Mouse (Mus musculus): Measurements from ENCODE around the gene Mapk8. TPM values are rescaled to one million over a fixed set of nuclear protein-coding genes. Genes with fewer than 3 reads are reported as not detected.

The Mapk8 gene
- total RNA-seq, 2 experiments from 2014 or later: 102 to 110 TPM

DNA sequence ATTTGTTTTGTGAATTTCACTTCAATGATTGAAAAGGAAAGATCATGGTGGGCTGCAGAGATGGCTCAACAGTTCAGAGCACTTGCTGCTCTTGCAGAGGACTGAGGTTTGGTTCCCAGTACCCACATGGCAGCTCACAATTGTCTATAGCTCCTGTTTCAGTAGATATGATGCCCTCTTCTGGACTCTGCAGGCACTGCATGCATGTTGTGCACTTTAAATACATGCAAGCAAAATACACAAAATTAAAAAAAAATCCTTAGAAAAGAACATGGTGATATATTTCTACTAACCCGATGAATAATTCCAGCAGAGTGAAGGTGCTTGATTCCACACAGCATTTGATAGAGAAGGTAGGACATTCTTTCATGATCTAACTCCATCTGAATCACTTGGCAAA, 44.6 kb downstream of the Mapk8 start:
- DNase-seq (ENCODE audit: low spot score in 2 of 2): no peak
- intact Hi-C loops (cut with DNase I): no loop called here

DNA sequence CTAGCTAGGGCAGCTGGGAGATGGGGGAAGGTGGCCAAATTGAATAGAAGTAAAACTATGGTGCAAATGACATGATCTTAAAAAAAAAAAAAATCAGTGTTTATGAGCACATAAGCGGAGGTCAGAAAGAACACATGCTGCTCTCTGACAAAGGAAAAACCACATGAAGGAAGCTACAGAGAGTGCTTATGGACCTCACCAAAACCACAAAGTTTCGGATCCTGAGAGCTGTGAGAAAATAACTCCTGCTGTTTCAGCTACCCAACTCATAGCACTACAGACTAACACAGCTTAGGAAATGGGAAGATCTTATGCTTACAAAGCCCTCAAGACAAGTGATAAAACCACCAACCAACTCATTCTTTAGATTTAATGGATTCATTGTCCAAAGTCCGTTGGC, 46.9 kb downstream of the Mapk8 start:
- intact Hi-C loops (cut with DNase I): no loop called here
- DNase-seq (ENCODE audit: low spot score in 2 of 2): no peak

DNA sequence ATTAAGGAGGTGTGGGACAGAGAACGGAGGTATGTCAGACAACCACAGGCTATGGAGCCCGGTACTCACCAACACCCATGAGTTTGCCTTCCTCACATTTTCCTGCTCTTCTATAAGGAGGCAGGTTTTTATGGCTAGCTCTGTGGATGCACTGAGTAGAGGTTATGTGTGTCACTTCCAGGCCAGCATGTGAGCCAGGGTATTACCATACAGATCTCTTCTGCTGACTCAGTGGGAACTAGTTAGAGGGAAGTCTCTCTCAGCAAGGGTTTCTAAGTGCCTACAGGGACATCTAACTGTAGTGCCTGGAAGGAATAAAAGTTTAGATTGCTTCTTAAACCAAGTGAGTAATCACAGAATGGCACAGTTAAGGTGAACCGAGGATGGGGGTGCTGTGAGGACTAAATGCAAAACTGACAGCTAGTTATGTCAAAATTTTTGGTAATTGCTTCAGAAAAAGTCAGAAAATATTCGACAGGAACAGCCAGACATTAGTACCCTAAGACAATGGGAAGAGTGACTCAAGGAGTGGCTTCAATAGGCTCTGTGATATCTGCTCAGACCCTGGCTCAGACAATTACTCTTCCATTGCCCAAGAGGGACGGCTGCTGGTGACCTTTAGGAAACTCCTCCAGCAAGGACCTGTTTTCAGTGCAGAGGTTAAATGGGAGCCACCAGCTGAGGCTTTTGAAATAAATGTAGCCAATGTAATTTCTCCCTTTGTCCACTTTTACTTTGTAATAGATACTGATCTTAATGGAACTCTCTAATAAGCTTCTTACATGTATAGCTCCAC, 48.7 kb downstream of the Mapk8 start:
- intact Hi-C loops (cut with DNase I): no loop called here
- DNase-seq (ENCODE audit: low spot score in 2 of 2): no peak

DNA sequence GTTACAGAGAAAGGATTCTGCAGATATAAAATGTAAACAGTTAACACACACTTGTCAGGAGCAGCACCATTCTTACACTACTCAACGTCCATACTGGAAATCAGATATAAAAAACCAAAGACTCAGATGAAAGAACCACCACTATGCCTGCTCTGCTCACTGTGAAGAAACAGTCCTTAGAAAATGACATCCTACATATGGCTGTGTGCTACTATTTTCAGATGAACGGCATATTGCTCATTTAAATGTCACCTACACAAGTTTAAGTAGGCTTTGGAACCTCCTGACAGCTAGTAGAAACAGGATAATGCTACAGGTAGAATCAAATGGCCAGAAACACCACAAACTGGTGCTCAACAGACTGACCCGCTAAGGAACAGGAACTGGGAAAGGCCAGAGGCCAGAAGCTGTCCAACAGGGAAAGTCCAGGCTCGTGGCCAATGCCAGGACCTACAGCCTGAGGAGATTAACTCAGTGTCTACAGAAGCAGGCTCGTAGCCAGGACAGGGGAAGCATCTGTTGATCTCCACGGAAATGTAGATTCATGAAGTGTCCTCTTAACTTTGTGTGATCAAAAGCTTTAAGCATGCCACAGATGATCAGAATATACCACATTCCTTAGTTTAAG, 66.0 kb downstream of the Mapk8 start:
- intact Hi-C loops (cut with DNase I): loop anchor here (10.0 kb wide), 1 partner anchor 154 kb away; no protein-coding TSS in a partner anchor
- DNase-seq (ENCODE audit: low spot score in 2 of 2): no peak

DNA sequence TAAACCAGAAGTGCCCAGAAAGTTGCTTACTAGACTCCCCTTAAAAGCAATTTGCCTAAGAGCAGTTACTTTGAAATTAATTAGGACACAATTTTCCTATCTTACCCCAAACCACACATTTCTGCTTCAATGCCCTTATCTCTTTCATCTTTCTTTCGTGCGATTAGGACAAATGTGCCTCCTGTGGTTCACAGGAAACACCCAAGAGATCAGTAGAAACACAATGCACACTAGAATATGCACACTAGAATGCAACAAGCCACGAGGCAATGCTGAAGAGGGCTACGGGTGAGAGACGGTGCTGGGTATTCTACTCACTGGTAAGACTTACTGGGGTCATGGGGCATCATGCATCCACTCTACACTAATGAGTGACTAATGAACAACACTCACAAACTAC, 68.2 kb downstream of the Mapk8 start:
- intact Hi-C loops (cut with DNase I): no loop called here
- no peak for DNase-seq (ENCODE audit: low spot score in 2 of 2)

DNA sequence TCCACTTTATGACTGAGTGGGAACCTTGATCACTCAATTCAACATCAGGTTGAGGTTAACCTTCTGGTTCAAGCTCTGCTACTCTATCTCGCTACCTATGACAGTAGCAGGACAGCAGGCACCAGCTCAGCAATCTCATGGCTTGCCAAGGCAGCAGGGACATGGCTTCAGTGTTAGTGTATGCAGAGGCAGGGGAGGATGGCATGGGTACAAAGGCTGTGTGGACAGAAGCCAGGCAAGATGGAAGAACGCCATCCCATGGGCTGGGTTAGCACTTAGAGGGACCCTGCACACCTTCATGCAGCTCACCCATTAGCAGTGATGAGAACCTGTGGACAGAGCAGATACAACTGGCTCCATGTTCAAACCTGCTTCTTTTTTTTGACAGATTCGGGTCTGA, 69.7 kb downstream of the Mapk8 start:
- intact Hi-C loops (cut with DNase I): no loop called here
- no peak for DNase-seq (ENCODE audit: low spot score in 2 of 2)

DNA sequence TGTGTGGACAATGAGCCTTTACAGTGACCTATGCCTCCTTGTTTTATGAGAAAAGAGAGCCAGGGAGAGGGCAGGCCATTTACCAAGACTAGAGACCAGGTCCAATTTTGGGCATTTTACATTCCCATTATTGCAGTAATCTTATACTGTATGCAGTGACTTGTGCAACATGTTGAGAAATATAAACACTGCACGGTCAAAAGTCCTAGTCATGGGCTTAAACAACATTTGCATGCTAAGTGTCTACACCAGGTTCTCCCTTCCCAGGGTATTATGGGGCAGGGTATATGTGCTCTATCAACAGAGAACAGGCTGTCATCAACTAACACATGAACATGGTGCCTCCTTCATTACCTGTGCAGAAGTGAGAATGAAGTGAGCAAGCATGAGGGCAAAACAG, 72.9 kb downstream of the Mapk8 start:
- intact Hi-C loops (cut with DNase I): loop anchor here (5.0 kb wide), 1 partner anchor 62 kb away; no protein-coding TSS in a partner anchor

DNA sequence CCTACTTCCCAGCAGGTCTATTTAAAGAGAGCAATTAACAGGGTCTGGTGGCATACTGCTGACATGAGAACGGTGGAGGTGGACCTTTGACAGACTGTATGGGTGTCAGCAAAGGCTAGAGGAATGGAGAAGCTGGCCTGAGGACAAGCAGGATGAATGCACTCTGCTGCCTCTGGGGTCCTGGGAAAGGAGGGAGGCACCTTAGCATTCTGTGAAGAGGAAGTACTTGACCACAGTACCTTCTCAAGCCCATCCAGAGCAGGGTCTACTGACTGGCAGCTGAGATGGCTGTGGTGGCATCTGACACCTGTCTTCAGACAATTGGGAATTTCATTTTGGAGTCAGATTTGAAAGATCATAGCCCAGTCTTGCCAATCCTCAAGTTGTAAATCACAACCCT, 73.7 kb downstream of the Mapk8 start:
- no peak for DNase-seq (ENCODE audit: low spot score in 2 of 2)
- intact Hi-C loops (cut with DNase I): loop anchor here (5.0 kb wide), 1 partner anchor 61 kb away; no protein-coding TSS in a partner anchor

More for the DNA sequence above, 72.9 kb downstream of the Mapk8 start:
- DNase-seq (ENCODE audit: low spot score in 2 of 2): no peak

DNA sequence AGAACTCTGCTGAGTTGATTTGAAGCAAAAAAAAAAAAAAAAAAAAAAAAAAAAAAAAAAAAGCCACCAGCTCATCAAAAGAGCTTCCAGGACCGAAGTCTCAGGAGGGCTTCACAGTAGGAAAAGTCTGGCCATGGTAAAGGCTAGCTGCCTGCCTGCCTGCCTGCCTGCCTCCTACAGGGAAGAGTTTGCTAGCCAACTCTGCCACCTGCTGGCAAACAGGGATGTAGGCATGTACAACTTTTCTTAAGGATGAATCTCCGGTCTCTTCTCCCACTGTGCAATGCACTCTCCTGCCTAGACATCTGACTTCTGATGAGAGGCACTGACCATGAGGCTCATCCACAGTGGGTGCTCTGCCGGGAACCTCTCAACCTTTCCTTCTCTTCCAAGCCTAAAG, 75.7 kb downstream of the Mapk8 start:
- intact Hi-C loops (cut with DNase I): loop anchor here (2.0 to 5.0 kb wide), 2 partner anchors 59 to 156 kb away; partner anchors contain the start of gene Arhgap22
- DNase-seq (ENCODE audit: low spot score in 2 of 2): peak; percentile 70 to 75

DNA sequence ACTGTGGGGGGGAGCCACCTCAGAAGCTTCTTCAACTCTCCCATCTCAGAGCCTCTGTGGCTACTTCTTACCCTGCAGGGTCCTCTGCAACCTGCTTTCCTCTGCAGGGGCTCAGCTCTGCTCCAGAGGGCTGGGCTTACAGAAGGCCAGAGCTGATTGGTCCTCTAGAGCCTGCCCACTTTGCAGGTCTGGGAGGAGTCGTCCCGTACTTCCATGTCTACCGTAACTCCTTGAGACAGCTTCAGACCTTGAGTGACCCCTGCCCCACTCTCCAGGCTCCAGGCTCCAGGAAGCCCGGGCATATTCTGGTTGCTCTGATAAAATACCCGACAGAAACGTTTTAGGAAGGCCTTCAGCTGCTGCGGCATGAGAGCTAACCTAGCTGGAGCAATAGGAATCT, 76.9 kb downstream of the Mapk8 start:
- intact Hi-C loops (cut with DNase I): loop anchor here (2.0 to 5.0 kb wide), 2 partner anchors 58 to 155 kb away; partner anchors contain the start of gene Arhgap22
- DNase-seq (ENCODE audit: low spot score in 2 of 2): no peak

DNA sequence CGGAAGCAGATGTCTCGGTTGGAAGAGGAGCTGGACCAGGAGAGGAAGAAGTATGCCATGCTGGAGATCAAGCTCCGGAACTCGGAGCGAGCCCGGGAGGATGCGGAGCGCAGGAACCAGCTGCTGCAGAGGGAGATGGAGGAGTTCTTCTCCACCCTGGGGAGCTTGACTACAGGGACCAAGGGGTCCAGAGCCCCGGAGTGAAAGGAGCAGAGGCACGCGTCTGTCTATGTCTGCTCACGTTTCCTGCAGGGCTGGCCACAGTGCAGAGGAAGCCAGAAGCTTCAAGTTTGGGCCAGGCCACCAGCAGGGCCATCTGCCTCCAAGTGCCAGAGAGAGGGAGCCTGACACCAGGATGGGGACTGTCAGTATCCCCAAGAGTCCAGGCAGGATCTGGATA, 77.6 kb downstream of the Mapk8 start:
- intact Hi-C loops (cut with DNase I): no loop called here
- no peak for DNase-seq (ENCODE audit: low spot score in 2 of 2)

DNA sequence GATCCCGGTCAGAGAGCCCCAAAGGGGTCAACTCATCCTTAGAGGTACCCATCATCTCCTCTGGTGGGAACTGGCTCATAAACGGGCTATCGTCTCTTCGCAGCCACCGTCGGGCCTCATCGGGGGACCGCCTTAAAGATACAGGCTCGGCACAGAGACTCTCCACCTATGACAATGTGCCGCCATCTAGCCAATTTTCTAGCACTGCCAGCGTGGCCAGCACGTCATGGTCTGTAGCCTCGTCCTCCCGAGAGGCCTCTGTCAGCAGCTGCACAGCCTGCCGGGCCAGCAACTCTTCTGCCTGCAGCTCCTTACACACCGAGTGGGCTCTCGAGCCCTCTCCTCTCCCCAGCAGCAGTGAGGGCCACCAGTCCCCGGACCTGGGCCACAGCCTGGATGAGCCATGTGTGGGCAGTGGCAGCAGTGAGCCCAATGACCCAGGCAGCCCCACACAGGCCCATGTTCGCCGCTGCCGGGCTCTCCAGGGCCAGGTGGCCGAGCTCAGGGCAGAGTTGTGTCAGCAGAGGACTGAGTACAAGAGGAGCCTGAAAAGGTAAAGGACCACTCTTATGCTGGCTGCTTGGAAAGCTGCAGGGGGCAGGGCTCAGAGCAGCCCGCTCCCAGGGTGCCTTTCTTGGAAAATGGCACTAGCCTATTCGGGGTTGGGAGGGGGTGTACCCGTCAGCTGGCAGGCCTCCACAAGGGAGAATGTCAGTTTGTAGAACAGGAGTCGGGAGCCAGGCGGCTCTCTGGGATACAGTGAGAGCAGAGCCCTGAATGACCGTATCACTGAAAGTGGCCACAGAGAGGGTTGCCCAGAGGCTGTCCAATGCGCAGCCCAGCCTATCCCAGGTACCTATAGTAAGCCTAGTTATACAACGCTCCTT, 79.8 kb downstream of the Mapk8 start:
- peak in 1 of 2 experiments; percentile 5 for DNase-seq (ENCODE audit: low spot score in 2 of 2)

DNA sequence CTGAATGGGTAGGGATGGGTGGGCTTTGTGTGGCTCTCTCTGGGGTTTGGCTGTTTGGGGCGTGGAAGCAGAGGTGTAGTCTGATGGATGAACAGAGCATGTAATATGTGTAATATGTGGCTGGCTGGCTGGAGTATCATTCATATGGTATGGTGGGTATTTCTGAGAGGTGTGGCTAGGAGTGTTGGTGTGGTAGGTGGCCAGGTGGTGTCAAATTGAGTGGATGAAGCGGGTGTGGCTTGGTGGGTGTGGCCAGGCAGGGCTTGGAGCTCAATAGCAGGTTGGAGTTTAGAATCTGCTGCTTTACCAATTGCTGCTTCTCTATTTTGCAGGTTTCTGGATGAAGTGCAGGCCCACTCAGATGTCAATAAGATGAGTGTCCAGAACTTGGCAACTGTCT, 82.9 kb downstream of the Mapk8 start:
- no peak for DNase-seq (ENCODE audit: low spot score in 2 of 2)
- intact Hi-C loops (cut with DNase I): no loop called here

More for the DNA sequence above, 79.8 kb downstream of the Mapk8 start:
- intact Hi-C loops (cut with DNase I): no loop called here

DNA sequence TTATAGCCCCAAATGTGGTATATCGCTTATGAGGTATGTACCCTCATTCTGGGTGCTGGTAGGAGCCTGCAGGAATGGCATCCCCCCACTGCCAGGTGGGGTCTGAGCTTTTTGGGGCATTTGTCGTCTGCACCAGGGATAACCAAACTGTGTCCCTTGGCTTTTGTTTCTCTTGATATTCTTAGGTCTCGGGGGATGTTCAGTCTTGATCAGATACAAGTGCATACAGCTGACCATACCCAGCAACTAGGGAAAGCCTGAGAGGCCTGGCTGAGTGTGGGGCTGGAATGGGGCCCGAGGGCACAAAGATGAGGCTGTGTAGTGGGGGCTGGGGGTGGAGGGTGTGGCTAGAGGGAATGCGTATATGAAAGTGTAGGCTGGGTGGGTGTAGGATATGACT, 83.3 kb downstream of the Mapk8 start:
- DNase-seq (ENCODE audit: low spot score in 2 of 2): no peak
- intact Hi-C loops (cut with DNase I): no loop called here

DNA sequence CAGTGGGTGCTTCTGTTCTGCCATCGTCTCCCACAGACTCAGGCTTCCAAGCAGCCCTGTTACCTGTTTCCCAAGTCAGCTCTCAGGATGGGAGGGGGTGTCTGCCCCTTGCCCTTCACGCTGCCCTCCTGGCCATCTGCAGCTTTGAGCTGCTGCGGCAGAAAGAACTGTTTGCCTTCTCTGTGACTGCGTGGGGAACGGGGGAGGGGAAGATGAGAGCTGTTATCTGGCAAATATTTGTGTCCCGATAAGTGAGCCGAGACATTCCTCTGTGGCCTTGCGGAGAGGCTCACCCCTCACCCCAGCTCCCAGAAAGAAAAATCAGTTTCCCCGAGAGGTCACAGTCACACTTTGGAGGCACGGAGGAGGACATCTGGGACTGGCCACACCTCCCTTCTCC, 84.2 kb downstream of the Mapk8 start:
- DNase-seq (ENCODE audit: low spot score in 2 of 2): no peak

DNA sequence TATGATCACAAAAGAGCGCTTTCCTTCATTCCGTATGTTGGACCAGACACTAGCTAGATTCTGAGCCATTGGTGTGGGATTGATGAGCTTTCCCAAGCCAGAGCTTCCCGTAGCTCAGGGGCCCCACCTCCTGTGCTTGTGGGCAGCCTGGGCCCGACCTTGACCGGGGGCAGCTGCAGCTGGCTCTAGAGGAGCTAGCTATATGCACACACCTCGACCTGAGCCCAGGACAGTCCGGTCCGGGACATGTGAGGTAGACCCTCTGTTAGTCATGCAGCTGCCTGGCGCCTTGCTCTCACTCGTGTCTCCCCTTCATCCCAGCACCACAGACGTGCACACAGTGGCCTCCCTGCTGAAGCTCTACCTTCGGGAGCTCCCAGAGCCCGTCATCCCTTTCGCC, 84.8 kb downstream of the Mapk8 start:
- DNase-seq (ENCODE audit: low spot score in 2 of 2): no peak
- intact Hi-C loops (cut with DNase I): no loop called here

More for the DNA sequence above, 84.2 kb downstream of the Mapk8 start:
- intact Hi-C loops (cut with DNase I): no loop called here

DNA sequence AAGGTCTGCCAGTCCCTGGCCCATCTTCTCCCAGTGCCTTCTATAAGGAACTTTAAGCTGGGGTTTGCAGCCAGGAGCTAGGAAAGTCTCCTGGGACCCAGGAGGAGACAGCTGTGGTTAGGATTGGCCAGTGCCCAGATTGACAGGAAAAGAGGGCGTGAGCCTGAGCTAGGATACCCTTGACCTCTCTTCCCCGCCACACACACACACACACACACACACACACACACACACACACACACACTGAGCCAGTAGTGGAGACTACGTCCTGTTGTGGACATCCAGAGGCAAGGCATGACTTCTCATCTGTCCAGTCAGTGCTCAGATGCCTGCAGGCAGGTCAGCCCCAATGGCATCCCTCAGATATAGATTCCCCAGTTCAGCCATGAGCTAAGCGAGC, 85.4 kb downstream of the Mapk8 start:
- DNase-seq (ENCODE audit: low spot score in 2 of 2): no peak
- intact Hi-C loops (cut with DNase I): no loop called here

DNA sequence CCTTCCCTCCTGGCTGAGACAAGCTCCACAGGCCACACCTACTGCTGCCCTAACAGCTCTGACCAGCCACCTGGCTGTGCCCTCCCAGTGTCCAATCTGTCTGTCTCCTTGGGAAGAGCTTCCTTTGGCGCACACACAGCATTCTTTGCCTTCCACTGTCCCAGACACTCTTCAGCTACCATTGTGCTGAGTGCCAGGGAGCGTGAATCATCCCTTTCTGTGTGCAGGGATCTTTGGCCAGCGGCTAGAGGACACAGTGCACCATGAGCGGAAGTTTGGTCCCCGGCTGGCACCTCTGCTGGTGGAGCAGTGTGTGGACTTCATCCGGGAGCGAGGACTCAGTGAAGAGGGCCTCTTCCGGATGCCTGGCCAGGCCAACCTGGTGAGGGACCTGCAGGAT, 88.1 kb downstream of the Mapk8 start:
- intact Hi-C loops (cut with DNase I): no loop called here
- DNase-seq (ENCODE audit: low spot score in 2 of 2): no peak

DNA sequence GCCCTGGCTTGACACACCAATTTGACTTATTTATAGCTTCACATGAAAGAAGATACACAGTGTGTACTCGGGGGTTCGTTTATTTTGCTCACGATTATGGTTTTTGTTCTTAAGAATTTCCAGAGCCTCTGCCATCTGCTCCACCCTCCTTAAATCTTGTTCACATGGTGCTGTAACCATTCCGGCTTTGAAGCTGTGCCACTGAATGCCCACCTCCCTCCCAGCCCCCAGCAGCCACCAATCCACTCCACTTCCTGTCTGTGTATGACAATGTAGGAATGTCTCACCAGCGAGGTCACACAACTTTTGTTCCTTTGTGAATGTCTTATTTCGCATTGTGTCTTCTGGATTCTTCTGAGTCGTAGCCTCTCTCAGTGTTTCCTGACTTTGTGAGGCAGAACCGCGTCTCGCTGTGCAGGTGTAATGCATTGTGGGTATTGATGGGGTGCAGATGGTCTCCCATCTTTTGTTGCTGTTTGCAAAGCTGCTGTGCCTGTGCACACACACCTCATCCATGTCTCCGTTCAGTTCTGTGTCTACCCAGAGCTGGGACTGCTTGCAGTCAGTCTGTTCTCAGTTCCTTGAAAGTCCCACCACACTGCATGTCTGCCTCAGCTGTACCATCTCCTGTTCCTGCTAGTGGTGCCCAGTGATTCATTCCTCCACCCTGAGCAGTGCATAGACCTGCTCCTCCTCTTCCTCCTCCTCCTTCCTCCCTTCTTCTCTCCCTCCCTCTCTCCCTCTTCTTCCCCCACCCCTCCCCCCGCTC, 89.2 kb downstream of the Mapk8 start:
- intact Hi-C loops (cut with DNase I): no loop called here
- DNase-seq (ENCODE audit: low spot score in 2 of 2): no peak
